Mouse (Mus musculus): ENCODE results near the gene Rpl23a.

GRCm38 (mm10) chr11:78223586-78223985 lies 40.2 kb upstream of the Rpl23a start:
- TF ChIP-seq CTCF (IDR thresholded peaks at IDR 0.05; ENCODE audit: low read depth, low read length) (no peak), POLR2A (IDR thresholded peaks at IDR 0.05; ENCODE audit: borderline replicate concordance, low read depth, low read length) (no peak)
